Mouse (Mus musculus): Measurements from ENCODE around the gene Cmc2.

DNA sequence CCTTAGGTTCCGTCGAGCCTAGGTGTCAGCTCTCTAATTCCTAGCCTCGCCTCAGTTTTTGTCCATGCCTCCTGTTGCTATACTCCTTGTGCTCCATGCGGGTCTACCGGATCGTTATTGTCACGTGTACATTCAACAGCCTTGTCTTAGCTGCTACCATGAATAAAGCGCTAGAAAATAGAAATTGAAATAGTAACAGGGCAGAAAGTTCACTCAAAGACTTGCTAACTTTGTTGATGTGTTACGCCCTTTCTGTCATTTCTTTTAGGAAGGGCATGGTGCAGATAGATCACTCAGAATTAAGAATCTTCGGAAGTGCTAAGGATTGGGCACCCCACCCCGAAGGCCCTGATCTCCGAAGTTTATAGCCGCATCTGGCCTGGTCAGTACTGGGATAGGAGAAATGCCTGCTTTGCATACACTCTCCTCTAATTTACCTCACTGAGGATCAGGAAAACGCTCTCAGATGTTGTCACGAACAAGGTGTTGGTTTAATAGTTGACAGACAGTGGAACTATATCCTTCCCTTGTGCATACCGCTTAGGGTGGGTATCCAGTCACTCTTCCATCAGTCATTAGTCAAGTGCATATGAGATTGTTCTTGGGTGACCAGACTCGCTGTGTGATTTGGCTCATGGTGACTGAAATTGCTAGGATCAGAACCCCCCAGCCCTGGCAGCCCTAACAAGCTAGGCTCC is 954 bp upstream of the Cmc2 start:
- TF ChIP-seq CTCF (conservative IDR thresholded peaks at IDR 0.05; ENCODE audit: low read length) (no peak), NANOG (IDR thresholded peaks at IDR 0.05; ENCODE audit: borderline replicate concordance, low read length) (no peak)
